21 mouse cellular contexts compared by ENCODE assay signal in genomic region chr19:22780192-22780843, GRCm38 (mm10).
DNase-seq lines count a peak whose midpoint lies in the region; ATAC-seq lines count a peak whose summit lies in the region.
"Had no signal": no experiment of that assay in that cellular context is flagged by ENCODE, and none has a peak within 500 bp of the region (broad histone marks: within the 10 kb centered on the region; RNA-seq: fewer than 3 reads in every experiment).

No protein-coding gene starts in this region.

- no peak overlapping the region for H3K27ac ChIP-seq in forebrain, embryonic 14.5 days (ENCODE audit: low read depth, low read length)
- no peak overlapping the region for H3K27ac ChIP-seq in forebrain, embryonic 11.5 days (ENCODE audit: low read depth, low read length)
- H3K27ac ChIP-seq in midbrain, embryonic 14.5 days (replicated peaks; ENCODE audit: low read depth, low read length), result no peak overlapping the region
- no peak overlapping the region for H3K27ac ChIP-seq in midbrain, embryonic 13.5 days
- H3K27ac ChIP-seq in heart, embryonic 10.5 days, result no peak overlapping the region
- H3K27ac ChIP-seq: embryonic facial prominence, embryonic 15.5 days; forebrain, embryonic 10.5 days; heart, embryonic 15.5 days; hindbrain, embryonic 13.5 days; hindbrain, postnatal 0 days had no signal

- ATAC-seq in forebrain, embryonic 14.5 days, result no peak
- no peak for ATAC-seq in forebrain, embryonic 11.5 days (replicated peaks; ENCODE audit: low FRiP score)
- ATAC-seq in midbrain, embryonic 14.5 days (ENCODE audit: low FRiP score, low TSS enrichment), result no peak
- ATAC-seq in midbrain, embryonic 13.5 days, result no peak
- ATAC-seq: hindbrain, postnatal 0 days had no signal

- H3K36me3 ChIP-seq in forebrain, embryonic 14.5 days (ENCODE audit: control insufficient read depth, insufficient read depth, low read length), result no peaks in the 10 kb centered on the region
- H3K36me3 ChIP-seq in forebrain, embryonic 11.5 days (ENCODE audit: control insufficient read depth, insufficient read depth, low read length), result no peaks in the 10 kb centered on the region
- no peaks in the 10 kb centered on the region for H3K36me3 ChIP-seq in midbrain, embryonic 14.5 days (ENCODE audit: control insufficient read depth, insufficient read depth, low read length)
- H3K36me3 ChIP-seq in midbrain, embryonic 13.5 days, result no peaks in the 10 kb centered on the region
- H3K36me3 ChIP-seq in heart, embryonic 10.5 days, result no peaks in the 10 kb centered on the region
- H3K36me3 ChIP-seq: embryonic facial prominence, embryonic 15.5 days; forebrain, embryonic 10.5 days; heart, embryonic 15.5 days; hindbrain, embryonic 13.5 days had no signal

- 76% methylated on average over 7 of the region's 7 CpGs for WGBS in forebrain, embryonic 14.5 days
- 80% methylated on average over 7 of the region's 7 CpGs for WGBS in forebrain, embryonic 11.5 days
- WGBS in midbrain, embryonic 14.5 days, result 81% methylated on average over 7 of the region's 7 CpGs
- WGBS in midbrain, embryonic 13.5 days, result 83% methylated on average over 7 of the region's 7 CpGs
- 72% methylated on average over 7 of the region's 7 CpGs for WGBS in heart, embryonic 10.5 days

- H3K4me2 ChIP-seq in forebrain, embryonic 14.5 days (ENCODE audit: low read length), result no peak overlapping the region
- no peak overlapping the region for H3K4me2 ChIP-seq in forebrain, embryonic 11.5 days (ENCODE audit: low read depth, low read length, severe bottlenecking)
- H3K4me2 ChIP-seq in midbrain, embryonic 14.5 days (ENCODE audit: low read length), result no peak overlapping the region
- H3K4me2 ChIP-seq in midbrain, embryonic 13.5 days (replicated peaks), result no peak overlapping the region
- H3K4me2 ChIP-seq: embryonic facial prominence, embryonic 15.5 days; heart, embryonic 11.5 days; heart, embryonic 15.5 days; hindbrain, embryonic 13.5 days had no signal

- DNase-seq in forebrain, embryonic 14.5 days (ENCODE audit: low spot score), result peak; percentile 20
- DNase-seq in forebrain, embryonic 11.5 days (ENCODE audit: low spot score), result no peak
- peak; percentile 14 to 28 for DNase-seq in frontal cortex, adult 2 months (ENCODE audit: extremely low spot score in 1 of 2, low spot score in 1 of 2)
- no peak for DNase-seq in frontal cortex, postnatal 25 days (ENCODE audit: low spot score in 2 of 2)
- peak; percentile 17 for DNase-seq in midbrain, embryonic 14.5 days
- DNase-seq in heart, embryonic 10.5 days (ENCODE audit: low spot score), result no peak
- DNase-seq: adrenal gland, postnatal 10 days; cerebellum, adult 18-20 months; cerebellum, adult 9-11 months; cerebellum, postnatal 36 days; gastrocnemius, postnatal 10 days; heart, adult 18-20 months; heart, postnatal 14 days had no signal

- H3K27me3 ChIP-seq in forebrain, embryonic 14.5 days (replicated peaks; ENCODE audit: control insufficient read depth, insufficient read depth, low read length), result no peaks in the 10 kb centered on the region
- no peaks in the 10 kb centered on the region for H3K27me3 ChIP-seq in forebrain, embryonic 11.5 days (ENCODE audit: control insufficient read depth, insufficient read depth, low read length)
- no peaks in the 10 kb centered on the region for H3K27me3 ChIP-seq in midbrain, embryonic 14.5 days (ENCODE audit: control insufficient read depth, insufficient read depth, low read length)
- no peaks in the 10 kb centered on the region for H3K27me3 ChIP-seq in midbrain, embryonic 13.5 days
- no peaks in the 10 kb centered on the region for H3K27me3 ChIP-seq in heart, embryonic 10.5 days (ENCODE audit: insufficient read depth, poor library complexity, severe bottlenecking)
- H3K27me3 ChIP-seq: embryonic facial prominence, embryonic 15.5 days; heart, embryonic 15.5 days; hindbrain, embryonic 13.5 days had no signal

- H3K9ac ChIP-seq in forebrain, embryonic 14.5 days (ENCODE audit: low read length), result no peak overlapping the region
- no peak overlapping the region for H3K9ac ChIP-seq in forebrain, embryonic 11.5 days (ENCODE audit: low read length)
- no peak overlapping the region for H3K9ac ChIP-seq in midbrain, embryonic 14.5 days (replicated peaks; ENCODE audit: low read length)
- no peak overlapping the region for H3K9ac ChIP-seq in midbrain, embryonic 13.5 days (replicated peaks)
- H3K9ac ChIP-seq: embryonic facial prominence, embryonic 15.5 days; heart, embryonic 15.5 days; hindbrain, embryonic 13.5 days had no signal

- H3K4me1 ChIP-seq in forebrain, embryonic 14.5 days (ENCODE audit: control insufficient read depth, insufficient read depth, low read length), result no peaks in the 10 kb centered on the region
- H3K4me1 ChIP-seq in forebrain, embryonic 11.5 days (replicated peaks; ENCODE audit: control insufficient read depth, insufficient read depth, low read length), result no peaks in the 10 kb centered on the region
- H3K4me1 ChIP-seq in midbrain, embryonic 14.5 days (ENCODE audit: control insufficient read depth, insufficient read depth, low read length), result no peaks in the 10 kb centered on the region
- no peaks in the 10 kb centered on the region for H3K4me1 ChIP-seq in midbrain, embryonic 13.5 days (replicated peaks)
- no peaks in the 10 kb centered on the region for H3K4me1 ChIP-seq in heart, embryonic 10.5 days
- H3K4me1 ChIP-seq: embryonic facial prominence, embryonic 15.5 days; forebrain, embryonic 10.5 days; heart, embryonic 15.5 days; hindbrain, embryonic 13.5 days had no signal

- H3K9me3 ChIP-seq in forebrain, embryonic 14.5 days (replicated peaks; ENCODE audit: control insufficient read depth, low read length), result no peaks in the 10 kb centered on the region
- no peaks in the 10 kb centered on the region for H3K9me3 ChIP-seq in forebrain, embryonic 11.5 days (ENCODE audit: control insufficient read depth, low read length)
- no peaks in the 10 kb centered on the region for H3K9me3 ChIP-seq in midbrain, embryonic 14.5 days (ENCODE audit: control insufficient read depth, low read length)
- no peaks in the 10 kb centered on the region for H3K9me3 ChIP-seq in midbrain, embryonic 13.5 days
- H3K9me3 ChIP-seq in heart, embryonic 10.5 days, result no peaks in the 10 kb centered on the region
- H3K9me3 ChIP-seq: embryonic facial prominence, embryonic 15.5 days; forebrain, embryonic 10.5 days; heart, embryonic 15.5 days; hindbrain, embryonic 13.5 days had no signal

- H3K4me3 ChIP-seq in forebrain, embryonic 14.5 days (ENCODE audit: low read depth, low read length), result no peak overlapping the region
- H3K4me3 ChIP-seq in forebrain, embryonic 11.5 days (ENCODE audit: low read depth, low read length), result no peak overlapping the region
- no peak overlapping the region for H3K4me3 ChIP-seq in midbrain, embryonic 14.5 days (replicated peaks; ENCODE audit: low read depth, low read length)
- no peak overlapping the region for H3K4me3 ChIP-seq in midbrain, embryonic 13.5 days (replicated peaks)
- no peak overlapping the region for H3K4me3 ChIP-seq in heart, embryonic 10.5 days
- H3K4me3 ChIP-seq: embryonic facial prominence, embryonic 15.5 days; erythroblast, embryonic 14.5 days; forebrain, embryonic 10.5 days; heart, embryonic 15.5 days; hindbrain, embryonic 13.5 days had no signal

Comparison
In these comparisons a context has a peak if more than half of its experiments do, and no peak if none do; other contexts are left out.
1. DNase-seq: peak in forebrain, embryonic 14.5 days (single experiment), frontal cortex, adult 2 months (2 of 2) and midbrain, embryonic 14.5 days (single experiment); none in forebrain, embryonic 11.5 days (single experiment), frontal cortex, postnatal 25 days (0 of 2) and heart, embryonic 10.5 days (single experiment).